Mouse (Mus musculus) ovary, postnatal 10 days (tissue): ENCODE measurements around the gene Glmp.
"Not testable (repeated sequence)": the region's sequence is repeated elsewhere in the genome, so short reads cannot be mapped to it uniquely, and the experiment has no call there.

Experiments used
- DNase-seq: peaks from one replicate; pipeline ENCODE4 v3.0.0; 2022; ENCODE audit warnings: low spot score

The Glmp gene

DNA sequence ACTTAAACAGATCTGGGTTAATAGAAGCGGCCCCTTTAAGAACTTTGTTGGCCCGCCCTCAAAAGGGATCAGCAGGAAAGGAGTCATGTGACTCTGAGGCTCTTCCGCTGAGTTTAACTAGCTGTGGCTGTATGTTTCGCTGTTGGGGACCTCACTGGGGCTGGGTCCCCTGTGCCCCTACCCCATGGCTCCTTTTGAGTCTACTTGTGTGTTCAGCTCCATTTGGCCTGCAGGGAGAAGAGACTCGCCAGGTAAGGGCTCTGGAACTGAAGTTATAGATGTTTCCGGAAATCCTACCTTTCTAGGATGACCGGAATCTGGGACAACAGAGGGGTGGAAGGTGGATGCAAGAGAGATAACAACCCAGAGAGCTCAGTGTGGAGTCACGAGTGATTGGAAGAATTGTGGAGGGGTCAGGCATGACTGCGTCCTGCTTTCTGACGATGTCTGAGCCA, at the start of gene Glmp:
Gene Glmp (plus strand): TSS at position 73 of the 455 bp plus-strand sequence.
- DNase-seq, result peak; percentile 38

DNA sequence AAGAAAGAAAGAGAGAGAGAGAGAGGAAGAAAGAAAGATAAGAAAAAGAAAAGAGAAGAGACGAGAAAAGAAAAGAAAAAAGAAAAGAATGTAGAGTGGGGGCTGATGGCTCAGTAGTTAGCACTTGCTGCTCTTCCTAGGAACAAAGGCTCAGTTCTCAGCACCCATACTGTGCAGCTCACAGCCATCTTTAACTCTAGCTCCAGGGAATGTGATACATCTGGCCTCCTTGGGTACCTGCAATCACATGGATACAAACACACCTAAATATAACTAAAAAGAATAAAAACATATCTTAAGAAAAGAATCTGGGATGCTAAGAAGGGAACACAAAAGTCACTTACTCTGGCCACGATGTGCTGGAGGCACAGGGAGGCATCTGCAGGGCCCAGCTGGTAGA, 48.7 kb upstream of the Glmp start:
- no peak for DNase-seq

DNA sequence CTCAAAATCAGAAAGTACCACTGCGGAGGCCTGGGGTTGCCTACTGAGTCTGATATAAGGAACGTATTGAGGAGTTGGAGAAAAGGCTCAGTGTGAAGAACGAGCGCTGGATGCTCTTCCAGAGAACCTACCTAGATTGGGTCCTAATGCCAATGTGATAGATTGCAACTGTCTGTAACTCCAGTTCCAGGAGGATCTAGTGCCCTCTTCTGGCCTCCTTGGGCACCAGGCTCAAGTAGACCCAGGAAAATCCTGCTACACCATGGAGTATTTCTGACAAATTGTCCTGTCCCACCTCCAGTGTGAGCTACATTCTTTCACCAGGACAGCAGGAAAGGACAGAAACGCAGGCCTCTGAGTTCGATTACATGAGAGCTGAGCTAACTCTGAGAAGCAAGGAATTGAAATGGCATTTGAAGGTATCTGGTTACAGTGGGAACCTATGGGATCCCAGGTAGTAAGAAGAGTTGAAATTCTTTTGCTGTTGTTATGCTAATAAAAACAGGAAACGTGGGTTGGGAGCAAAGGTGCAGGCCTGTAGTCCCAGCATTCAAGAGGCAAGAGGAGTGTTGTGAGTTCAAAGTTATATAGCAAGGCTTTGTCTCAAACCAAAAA, 48.2 kb upstream of the Glmp start:
- no peak for DNase-seq

DNA sequence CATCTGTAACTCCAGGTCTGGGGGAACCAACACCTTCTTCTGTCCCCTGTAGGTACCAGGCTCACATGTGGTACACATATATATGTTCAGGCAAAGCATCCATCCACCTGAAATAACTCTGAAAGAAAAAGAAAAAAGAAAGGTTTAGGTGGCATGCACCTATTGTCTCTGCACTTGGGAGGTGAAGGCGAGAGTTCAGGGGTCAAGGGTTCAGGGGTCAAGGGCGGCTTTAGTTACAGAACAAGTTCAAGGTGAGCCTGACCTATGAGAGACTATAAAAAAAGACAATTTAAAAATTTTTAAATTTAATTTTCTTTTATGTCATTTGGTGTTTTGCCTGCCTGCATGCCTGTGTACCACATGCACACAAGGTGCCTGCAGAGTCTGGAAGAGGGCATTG, 44.8 kb upstream of the Glmp start:
- DNase-seq, result no peak

DNA sequence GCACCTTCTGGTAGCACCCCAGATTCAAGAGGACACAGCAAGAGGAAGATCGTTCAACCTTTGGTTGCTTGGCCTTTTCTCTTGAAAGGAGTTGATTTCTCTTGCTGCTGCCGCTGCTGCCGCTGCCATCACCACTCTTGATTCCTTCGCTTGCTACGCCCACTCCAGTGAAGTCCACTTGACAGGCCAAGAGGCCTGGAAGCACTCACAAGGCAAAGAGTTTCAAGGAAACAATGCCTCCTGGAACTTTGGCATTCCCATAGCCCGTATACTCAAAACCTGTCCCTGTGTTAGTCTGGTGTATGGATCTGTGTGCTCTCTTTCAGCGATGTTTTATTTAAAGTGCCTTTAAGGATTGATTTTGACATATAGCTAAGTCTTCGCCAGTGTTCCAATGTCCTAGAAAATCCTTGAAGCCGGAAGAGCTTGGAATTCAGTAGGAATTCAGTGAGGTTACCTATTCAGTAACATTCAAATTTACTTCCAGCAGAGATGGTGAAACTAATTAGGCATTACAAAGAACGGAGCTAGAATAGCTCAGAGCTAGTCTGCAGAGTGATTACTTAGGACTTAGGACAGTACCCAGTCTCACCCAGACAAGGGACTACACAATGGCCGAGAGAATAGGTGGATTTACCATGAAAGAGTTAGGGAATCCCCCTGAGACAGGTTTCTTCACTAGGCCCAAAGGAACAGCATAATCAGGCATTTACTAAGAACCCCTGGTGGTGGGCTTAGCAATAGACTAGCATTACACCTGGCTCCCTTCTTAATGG, 43.5 kb upstream of the Glmp start:
- DNase-seq, result not testable (repeated sequence)

DNA sequence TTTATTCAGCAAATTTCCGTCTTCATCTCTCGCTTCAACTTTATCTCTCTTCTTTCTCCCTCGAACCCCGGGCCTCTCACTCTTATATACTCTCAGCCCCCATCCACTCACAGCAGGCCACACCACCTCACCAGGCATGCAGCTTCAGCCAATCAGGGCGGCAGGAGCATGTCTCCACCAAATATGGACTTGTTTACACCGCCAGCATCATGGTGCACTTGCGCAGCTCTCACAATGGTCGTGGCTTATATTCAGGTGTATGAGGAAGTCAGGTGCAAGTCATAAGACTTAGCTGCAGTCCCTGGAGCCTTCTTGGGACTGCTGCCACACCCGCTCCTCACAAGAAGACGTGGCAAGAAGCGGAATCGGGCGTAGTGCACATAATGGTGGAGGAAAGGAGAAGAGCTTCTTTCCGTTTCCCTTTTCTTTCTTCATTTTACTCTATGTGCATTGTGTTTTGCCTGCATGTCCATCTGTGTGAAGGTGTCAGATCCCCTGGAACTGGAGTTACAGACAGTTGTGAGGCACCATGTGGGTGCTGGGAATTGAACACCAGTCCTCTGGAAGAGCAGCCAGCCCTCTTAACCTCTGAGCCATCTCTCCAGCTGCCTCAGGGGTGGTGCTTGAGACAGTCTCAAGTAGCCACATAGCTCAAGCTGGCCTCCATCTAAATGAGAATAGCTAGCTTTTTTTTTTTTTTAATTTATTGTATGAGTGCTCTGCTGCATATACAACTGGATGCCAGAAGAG, 39.8 kb upstream of the Glmp start:
- not testable (repeated sequence) for DNase-seq

DNA sequence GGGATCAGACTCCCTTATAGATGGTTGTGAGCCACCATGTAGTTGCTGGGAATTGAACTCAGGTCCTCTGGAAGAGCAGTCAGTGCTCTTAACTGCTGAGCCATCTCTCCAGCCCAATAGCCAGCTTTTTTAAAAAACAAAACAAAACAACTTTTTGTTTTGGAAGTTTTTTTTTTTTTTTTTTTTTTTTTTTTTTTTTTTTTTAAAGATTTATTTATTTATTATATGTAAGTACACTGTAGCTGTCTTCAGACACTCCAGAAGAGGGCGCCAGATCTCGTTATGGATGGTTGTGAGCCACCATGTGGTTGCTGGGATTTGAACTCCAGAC, 39.3 kb upstream of the Glmp start:
- DNase-seq, result not testable (repeated sequence)

DNA sequence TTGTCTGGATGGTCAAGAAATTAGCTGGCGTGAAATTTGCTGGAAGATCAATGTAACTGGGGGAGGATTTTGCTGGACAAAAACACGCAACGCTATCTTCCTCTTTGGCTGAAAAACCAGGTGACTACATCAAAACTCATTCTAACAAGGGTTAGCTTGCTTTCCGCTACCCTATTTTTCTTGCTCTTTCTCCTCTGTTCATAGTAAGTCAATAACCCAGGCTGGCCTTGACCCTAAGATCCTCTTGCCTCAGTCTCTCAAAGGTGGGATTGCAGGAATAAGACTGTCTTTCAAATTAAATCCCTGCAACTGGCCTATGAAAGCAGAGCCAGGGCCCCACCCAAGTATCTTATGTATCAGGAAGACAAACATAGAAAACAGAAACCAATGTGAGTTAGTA, 37.7 kb upstream of the Glmp start, which contains the start of gene Gm38392:
Gene Gm38392 (minus strand): TSS at position 101 of the 400 bp plus-strand sequence.
- no peak for DNase-seq

DNA sequence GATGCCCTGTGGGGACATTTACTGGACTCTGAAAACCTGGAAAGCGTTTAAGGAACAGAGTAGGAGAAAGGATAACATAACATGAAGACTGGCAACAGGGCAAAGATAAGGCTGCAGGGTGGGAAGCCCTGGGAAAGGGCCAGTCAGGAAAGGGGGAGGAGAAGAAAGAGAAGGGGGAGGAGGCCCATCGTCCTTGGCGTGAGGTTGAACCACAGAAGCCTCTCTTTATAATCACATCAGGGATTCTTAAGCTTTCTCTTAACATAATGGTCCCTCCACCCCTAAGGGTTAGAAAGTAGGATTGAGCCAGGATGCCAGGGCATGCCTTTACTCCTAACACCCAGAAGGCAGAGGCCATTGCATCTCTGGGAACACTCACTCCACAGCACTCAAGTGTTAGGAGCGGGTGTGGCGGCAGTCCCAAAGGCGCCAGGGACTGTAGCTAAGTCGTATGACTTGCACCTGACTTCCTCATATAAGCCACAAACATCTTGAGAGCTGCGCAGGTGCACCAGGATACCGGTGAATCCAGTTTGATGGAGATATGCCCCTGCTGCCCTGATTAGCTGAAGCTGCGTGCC, 36.6 kb upstream of the Glmp start:
- DNase-seq, result not testable (repeated sequence)

DNA sequence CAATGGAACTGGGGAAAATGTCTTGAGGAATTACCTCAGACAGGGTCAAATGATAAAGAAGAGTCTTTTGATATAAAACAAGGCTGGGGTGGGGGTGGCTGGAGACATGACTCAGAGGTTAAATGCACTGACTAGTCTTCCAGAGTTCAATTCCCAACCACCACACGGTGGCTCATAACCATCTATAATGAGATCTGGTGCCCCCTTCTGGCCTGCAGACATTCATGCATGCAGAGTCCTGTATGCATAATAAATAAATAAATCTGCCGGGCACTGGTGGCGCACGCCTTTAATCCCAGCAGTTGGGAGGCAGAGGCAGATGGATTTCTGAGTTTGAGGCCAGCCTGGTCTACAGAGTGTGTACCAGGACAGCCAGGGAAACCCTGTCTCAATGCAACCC, 32.9 kb upstream of the Glmp start:
- no peak for DNase-seq

DNA sequence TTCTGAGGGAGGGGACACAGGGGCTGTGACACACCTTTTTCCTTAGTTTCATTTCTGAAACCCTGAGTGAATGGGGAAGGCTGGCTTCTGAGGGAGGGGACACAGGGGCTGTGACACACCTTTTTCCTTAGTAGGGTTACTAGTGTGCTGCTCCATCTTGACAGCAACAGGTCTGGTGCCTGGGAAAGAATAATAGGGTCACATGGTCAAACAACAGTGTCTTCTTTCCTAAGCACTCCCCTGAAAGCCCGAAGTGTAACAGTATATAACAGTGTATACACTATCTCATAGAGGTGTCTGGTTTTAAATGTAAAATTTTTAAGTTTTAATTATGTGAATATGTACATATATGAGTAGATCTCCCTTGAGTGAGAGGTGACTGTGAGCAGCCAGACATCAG, 29.6 kb upstream of the Glmp start:
- DNase-seq, result not testable (repeated sequence)

DNA sequence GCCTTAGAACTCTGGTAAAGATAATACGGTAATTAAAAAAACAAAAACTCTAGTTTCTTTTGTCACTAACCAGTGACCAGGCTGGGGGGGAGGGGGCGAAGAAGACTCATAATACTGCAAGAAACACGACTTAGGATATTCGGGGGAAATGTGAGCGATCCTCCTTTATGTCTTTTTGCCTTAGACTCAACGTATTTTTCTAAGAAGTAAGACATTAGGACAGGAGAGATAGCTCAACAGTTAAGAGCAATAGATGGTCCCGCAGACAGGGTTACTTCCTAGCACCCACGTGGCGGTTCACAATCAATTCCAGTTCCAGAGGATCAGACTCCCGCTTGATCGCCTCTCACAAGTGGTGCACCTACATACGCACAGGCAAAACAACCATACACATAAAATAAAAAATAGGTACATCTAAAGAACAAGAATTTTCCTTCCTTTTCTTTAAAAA, 28.7 kb upstream of the Glmp start:
- DNase-seq, result no peak

DNA sequence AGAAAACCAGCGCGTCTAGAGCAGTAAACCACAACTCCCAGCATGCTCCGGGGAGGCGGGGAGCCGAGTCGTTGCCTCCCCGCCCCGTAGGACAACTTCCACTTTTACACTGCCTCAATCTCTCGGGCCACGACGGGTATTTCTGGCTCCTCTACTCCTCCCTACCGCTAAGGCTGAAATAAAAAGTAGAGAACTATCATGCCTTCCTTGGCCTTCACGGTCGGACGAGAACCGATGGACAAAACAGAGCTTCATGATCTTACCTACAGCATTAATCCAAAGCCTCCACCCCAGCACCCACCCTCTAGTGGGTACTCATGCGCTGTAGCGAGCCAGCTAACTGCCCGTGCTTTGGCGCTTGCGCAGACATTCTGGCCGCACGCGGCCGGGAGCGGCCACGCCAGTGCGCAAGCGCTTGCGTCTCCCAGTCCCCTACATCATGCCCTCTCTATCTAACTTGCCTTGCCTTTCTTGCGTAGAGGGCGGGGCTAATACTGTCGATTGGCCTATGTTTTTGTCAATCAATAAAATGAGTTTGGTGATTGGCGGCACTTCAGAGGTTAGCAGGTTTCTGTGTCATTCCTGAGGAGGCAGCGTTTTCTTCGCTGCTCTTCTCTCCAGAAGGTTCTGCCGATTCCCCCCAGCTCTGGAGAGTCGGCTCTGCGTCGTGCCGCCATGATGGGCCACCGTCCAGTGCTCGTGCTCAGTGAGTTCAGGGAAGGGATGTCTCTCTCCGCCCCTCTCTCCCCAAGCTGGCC, 28.1 kb upstream of the Glmp start, which contains the start of the genes Tsacc and Cct3:
Gene Tsacc (minus strand): TSS at position 439 of the 758 bp plus-strand sequence.
Gene Cct3 (plus strand): TSS at position 556 of the 758 bp plus-strand sequence.
- DNase-seq, result peak; percentile 81

DNA sequence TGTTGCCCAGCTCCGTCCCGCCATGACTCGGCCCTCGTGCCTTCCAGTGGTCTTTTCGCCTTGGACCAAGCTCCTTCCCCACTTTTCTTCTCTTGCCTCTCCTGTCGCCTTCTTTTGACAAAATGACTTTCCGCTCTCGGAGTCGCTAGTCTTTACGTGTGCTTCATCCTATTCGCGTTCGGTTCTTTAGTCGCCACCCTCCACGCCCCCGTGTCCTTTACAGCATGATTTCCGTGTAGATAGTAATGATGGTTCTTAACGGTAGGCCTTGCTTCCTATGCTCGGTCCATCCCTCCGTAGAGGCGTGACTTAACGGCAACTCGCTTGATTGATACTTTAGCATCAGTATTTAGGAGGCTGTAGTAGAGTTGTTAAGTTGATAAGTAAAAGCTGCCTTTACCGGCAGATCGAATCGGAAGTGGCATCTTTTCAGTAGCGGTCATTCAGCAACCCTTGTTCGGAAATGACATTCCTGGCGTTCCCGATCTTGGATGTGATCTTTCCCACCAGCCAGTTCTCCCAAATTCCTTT, 27.4 kb upstream of the Glmp start:
- DNase-seq, result no peak

DNA sequence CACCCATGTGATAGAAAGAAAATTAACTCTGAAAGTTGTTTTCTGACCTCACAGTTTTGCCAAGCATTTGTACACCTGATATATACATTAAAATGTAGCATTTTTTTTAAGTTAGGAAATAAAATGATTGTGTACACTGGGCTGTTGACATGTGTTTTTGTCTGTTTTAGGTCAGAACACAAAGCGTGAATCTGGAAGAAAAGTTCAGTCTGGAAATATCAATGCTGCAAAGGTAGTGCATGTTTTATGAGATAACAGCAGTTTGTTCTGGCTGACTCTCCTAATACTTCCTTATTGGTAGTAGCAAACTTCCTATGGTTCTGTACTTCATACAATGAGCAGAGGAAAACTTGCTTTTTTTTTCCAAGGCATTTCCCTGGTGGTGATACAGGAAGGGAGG, 25.7 kb upstream of the Glmp start:
- DNase-seq, result no peak

DNA sequence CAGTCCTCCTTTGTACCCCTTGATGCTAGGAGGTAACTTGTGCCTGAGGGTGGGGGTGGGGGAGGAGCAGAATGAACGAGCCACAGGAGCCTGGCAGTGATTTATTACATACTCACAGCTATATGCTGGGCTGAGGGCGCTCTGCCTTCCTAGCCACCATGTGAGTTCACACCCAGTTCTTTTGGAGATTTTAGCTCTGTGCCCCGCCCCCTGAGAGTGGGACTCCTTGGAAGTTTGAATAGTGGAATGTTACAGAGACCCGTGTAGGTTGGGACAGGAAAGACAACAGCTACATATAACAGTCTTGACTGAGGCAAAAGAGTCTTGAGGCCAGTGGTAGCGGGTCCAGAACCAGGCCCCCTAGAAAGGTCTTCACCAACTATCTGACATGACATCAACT, 4.1 kb downstream of the Glmp start:
- DNase-seq, result no peak

DNA sequence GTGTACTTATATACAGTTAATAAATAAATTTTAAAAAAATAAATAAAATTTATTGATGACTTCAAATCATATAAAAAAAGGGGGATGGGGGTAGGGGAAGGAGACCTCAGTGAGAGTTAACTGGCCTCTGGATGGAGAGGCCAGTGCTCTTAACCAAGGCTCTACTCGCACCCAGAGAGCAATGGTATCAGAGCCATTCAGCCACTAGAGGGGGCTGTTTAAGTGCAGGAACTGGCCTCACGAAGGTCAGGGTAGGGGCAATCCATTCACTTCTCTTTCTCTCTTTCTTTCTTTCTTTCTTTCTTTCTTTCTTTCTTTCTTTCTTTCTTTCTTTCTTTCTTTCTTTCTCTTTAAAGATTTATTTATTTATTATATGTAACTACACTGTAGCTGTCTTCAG, 6.5 kb downstream of the Glmp start:
- DNase-seq, result no peak

DNA sequence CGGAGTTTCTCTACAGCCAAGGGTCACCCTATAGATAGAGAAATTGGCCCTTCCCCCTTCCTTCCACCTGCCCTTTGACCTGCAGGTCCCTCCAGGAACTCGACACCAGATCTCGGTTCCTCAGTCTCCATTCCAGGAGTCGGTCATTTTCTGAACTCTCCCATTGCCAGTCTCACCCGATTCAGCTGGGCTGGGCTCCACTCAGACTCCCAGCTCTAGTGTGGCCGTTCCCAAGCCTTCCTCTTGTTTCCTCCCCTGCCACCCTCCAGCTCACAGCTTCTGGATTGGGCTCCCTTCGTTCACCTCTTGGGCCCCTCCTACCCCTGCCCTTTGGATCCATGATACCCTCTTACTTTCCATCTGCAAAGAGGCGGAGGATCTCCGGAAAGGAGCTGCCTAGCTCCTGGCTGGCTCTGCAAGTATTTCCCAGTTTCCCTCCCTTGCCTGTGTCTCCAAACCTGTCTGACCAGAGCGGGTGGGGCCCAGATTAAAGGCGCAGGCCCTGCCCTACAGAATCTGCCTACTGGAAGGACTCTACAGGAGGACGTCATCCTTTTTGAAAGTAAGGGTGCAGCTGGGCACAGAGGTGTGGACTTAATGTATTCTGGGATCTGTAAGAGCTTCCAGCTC, 9.3 kb downstream of the Glmp start:
- DNase-seq, result no peak

DNA sequence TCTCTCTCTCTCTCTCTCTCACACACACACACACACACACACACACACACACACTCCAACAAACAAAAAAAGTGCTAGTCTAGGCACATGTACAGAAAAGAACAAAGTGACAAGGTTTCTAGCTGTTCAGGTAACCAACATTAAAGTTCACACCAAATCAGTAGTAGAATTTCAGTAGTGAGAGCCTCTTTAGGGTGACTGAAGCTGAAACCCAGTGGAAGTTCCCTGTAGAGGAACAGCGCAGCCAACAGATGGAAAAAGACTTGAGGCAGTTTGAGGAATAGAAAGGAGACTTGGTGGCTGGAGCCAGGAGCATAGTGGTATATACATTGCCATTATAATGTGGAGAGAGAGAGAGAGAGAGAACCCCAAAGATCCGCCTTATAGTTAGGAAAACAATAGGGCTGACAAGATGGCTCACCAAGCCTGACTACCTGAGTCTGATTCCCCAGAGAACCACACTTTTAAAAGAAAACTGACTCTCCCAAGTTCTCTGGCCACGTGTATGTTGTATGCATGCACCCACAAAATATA, 10.1 kb downstream of the Glmp start:
- no peak for DNase-seq

DNA sequence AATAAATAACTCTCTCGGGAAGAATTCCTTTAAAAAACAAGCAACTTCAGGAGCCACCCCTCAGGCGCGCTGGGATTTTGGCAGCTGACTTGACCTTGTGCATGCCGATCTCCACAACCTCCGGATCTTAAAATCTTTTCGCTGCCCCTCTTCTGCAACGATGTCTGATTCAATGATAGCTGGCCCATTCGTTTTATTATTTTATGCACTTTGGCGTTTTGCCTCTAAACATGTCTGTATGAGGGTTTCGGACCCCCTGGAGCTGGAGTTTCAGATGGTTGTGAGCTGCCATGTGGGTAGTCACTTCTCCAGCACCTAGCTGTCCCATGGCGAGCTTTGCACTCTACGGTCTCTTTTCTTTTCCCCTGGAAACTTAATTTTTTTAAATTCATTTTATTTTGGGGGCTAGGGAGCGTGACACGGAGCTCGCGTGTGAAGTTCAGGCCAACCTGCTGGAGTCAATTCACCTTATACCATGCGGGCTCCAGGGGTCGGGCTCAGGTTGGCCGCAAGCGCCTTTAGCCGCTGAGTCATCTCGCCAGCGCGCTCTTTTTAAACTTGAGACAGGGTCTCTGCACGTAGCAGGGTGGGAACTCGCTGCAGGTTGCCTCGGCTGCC, 10.7 kb downstream of the Glmp start:
- no peak for DNase-seq
